Mouse (Mus musculus) lung, adult 2 months (tissue): ENCODE data around the gene Hdgfl2.

Source experiments
- CTCF ChIP-seq: fragments of 200-500 bp; IDR thresholded peaks from 2 replicates; pipeline ENCODE4 v1.5.1; 2011; ENCODE audit warnings: mild to moderate bottlenecking, low read length, control low read depth; ENCODE audit not compliant: insufficient read depth
- POLR2A ChIP-seq: fragments of 200-500 bp; IDR thresholded peaks from 2 replicates; pipeline ENCODE4 v1.6.1; 2011; ENCODE audit warnings: low read depth, mild to moderate bottlenecking, control low read depth, low read length, borderline replicate concordance; ENCODE audit errors: extremely low read depth

GRCm38 (mm10) chr17:56054938-56055337, 24.5 kb upstream of the Hdgfl2 start:
- TF ChIP-seq POLR2A (no peak), CTCF (no peak)
